Mouse (Mus musculus) left cerebral cortex, postnatal 25 days (tissue): ENCODE results near the gene Ccl28. TPM values are rescaled to one million over a fixed set of nuclear protein-coding genes. Genes with fewer than 3 reads are reported as not detected.
"Not testable (repeated sequence)": the region's sequence is repeated elsewhere in the genome, so short reads cannot be mapped to it uniquely, and the experiment has no call there.

Experiments
- DNase-seq, 2 experiments: peaks; one replicate each; pipeline ENCODE4 v3.0.0; 2022; ENCODE audit warnings: low spot score in 2 of 2, mixed read lengths in 1 of 2
- intact Hi-C: fragments of 180-260 bp; cut with DNase I; formaldehyde crosslinking; loops from one replicate; pipeline ENCODE4 v1.15.1; 2025
- total RNA-seq, 2 experiments: library from RNA; stranded (reverse); gene quantifications; 2 replicates each; pipeline ENCODE4 v1.2.3; 2021

Ccl28 gene
- total RNA-seq, 2 experiments from 2014 or later, result 1.0 to 1.1 TPM

- no peak for DNase-seq
- intact Hi-C loops, result loop anchor here (5.0 kb wide), 3 partner anchors 48 to 158 kb away; partner anchors contain the start of gene Hmgcs1
Observed at GRCm38 (mm10) chr13:119644769-119645168, 21.1 kb downstream of the Ccl28 start.

- intact Hi-C loops, result no loop called here
- no peak for DNase-seq
Observed at GRCm38 (mm10) chr13:119646511-119646910, 22.9 kb downstream of the Ccl28 start.

DNA sequence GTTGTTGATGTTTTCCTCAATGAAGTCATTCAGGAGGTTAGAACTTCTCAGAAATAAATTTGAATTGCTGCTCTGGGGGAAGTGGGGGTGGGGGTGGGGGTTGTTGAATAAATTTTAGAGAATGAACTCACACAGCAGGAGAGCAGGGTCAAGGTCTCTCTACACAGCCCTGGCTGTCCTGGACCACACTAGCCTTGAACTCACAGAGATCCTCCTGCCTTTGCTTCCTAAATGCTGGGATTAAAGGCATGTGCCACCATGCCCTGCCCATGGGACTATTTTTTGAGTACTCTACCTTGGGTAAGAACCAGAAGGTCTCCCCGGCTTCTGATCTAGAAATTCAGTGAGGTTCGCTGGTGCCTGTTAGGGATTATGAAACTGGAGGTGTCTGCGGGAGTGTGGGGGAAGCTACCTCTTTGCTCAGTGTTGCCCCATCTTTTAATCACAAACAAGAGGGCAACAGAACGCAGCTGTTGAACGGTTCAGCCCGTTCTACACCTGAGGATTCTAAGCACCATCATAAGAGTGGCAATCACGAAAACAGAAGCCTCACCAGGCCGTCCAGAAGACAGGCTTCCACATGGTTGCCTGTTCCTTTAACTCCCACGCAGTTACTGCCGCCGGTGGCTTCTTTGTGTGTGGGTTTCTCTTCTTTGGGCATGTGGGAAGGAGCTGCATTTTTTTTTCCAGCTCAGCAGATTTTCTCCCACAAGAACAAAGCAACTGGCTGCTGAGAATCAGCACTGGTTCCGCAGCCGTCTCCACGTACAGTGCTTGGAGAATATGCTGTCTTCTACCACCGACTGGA, 25.5 kb downstream of the Ccl28 start:
- DNase-seq, result peak; percentile 63 to 88
- intact Hi-C loops, result no loop called here

DNA sequence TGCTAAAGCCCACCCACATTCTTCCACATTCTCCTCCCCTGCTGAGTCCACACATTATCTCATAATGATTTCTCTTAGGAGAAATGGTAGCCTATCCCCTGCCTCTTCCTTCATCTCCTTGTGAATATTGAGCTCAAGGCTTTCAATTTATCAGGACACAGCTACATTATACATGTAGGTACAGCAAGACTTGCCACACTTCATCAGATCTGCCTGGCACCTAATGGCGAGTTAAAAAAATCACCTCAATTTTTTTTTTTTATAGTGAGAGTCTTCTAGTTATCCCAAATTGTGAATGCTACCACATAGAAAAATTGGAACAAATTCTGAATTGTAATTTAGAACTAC, 26.1 kb downstream of the Ccl28 start:
- no peak for DNase-seq
- intact Hi-C loops, result no loop called here

GRCm38 (mm10) chr13:119654734-119655133, 31.1 kb downstream of the Ccl28 start:
- DNase-seq, result peak; percentile 15 to 82

GRCm38 (mm10) chr13:119656246-119656645, 32.6 kb downstream of the Ccl28 start:
- intact Hi-C loops, result no loop called here
- no peak for DNase-seq

More at GRCm38 (mm10) chr13:119654734-119655133, 31.1 kb downstream of the Ccl28 start:
- intact Hi-C loops, result no loop called here

GRCm38 (mm10) chr13:119656846-119657416, 33.3 kb downstream of the Ccl28 start:
- intact Hi-C loops, result no loop called here
- DNase-seq, result peak in 1 of 2 experiments; percentile 40

DNA sequence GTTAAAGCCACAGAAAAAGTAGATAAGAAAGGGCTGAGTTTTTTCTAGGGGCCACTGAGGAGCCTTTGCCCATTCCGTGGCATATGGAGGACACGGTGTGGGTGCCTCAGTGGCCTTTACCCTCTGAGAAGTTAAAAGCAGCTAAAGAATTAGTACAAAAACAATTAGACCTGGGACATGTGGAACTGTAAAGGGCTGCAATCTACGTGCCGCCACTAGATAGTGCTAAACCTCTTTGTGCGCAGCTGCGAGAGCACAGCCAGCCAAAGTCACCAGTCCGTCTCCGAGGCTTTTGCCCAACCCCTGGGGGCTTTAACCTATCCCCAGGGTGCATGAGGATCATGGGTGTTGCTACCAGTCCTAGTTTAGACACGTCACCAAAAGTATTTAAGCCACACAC, 37.8 kb downstream of the Ccl28 start:
- DNase-seq, result peak in 1 of 2 experiments; percentile 40
- intact Hi-C loops, result not testable (repeated sequence)

GRCm38 (mm10) chr13:119678794-119679193, 55.2 kb downstream of the Ccl28 start:
- no peak for DNase-seq
- intact Hi-C loops, result no loop called here

GRCm38 (mm10) chr13:119679721-119680120, 56.1 kb downstream of the Ccl28 start:
- no peak for DNase-seq
- intact Hi-C loops, result no loop called here

DNA sequence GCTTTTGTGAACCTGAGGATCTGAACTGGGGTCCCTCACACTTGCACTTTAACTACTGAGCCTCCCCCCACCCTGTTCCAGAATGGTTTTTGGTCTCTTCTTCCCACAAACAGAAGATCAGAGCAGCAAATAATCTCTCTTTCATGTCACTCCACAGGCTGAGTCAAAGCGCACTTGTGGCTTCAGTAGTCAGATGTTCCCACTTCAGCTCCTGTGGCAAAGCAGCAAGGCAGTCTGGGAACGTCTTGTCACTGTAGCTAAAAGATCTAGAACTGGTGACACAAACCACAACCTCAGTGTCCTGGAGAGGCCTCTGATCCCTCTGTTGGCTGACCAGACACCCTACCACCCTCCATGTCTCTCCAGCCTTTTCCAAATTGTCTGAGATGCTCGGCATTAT, 57.5 kb downstream of the Ccl28 start:
- DNase-seq, result no peak
- intact Hi-C loops, result no loop called here

DNA sequence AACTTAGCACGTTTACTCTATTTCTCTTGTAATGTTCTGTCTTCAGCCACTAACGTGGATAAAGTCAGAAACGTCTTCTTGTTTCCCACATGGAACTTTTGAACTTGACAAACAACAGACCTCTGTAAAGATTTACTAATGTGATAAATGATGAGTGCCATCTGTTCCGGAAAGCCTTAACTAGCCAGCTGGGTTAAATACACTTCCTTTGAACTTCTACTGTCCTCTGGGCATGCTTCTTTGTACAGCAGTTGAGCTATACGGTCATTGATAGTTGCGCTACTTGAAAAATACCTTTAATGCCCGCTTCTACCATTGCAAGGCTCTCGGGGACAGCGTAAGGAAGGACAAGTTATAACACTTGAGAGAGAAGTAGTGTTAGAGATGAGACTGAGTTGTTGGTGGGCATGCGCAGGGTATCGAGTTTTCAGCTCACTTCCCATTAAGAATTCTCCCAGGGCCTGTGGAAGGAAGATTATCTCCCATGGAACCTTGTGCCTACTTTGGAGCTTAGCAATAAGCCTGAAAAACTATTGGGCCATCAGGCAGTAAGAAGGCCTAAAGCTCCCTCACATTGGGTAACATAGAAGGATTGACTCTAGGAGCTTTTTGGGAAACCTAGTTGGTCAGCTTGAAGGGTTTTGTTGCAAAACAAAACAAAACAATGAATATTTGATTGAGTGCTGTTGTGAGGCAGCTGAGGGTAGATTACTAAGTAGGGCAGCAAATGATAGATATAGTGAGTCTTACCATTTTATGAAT, 61.0 kb downstream of the Ccl28 start:
- intact Hi-C loops, result no loop called here
- DNase-seq, result no peak

GRCm38 (mm10) chr13:119689709-119690038, 66.1 kb downstream of the Ccl28 start:
- DNase-seq, result no peak
- intact Hi-C loops, result loop anchor here (5.0 kb wide), 1 partner anchor 47 kb away; no protein-coding TSS in a partner anchor

GRCm38 (mm10) chr13:119690039-119690728, 66.6 kb downstream of the Ccl28 start, which contains the start of gene Hmgcs1:
Gene Hmgcs1, plus strand, starts transcription at chr13:119690379.
- DNase-seq, result peak; percentile 98 to 100
- intact Hi-C loops, result loop anchor here (5.0 kb wide), 1 partner anchor 48 kb away; no protein-coding TSS in a partner anchor

DNA sequence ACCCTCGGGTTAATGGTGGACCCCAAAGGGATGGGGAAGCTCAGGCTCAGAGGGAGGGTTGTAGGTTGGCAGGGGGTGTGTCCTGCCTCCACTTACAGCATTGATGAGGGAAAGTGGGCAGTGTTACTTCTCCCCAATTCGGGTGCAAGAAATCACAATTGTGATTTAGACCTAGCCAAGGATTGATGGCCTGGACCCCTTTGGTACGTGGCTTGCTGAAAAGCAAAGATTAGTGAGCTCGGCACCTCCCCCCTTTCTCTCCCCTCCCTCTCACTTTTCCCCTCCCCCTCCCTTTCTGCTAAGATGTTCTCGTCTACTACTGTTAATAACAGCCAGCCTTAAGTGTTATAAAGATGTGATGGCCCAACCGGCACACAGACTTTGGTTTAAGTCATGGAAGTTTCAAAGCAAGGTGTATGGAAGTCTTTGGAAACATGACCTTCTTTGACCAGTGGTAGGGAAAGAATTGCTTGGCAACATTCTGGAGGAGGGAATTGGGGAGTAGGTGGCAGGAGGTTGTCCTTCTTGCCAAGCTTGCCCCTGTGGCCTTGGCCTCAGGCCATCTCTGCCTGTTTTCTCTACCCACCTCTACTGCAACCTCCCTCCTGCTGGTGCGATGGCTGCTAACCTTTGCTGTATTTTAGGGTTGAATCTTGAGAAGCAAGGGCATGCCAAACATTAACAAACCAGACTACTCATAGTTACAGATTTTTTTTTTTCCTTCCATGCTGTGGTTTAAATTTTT, 67.4 kb downstream of the Ccl28 start:
- DNase-seq, result no peak
- intact Hi-C loops, result loop anchor here (5.0 kb wide), 1 partner anchor 49 kb away; no protein-coding TSS in a partner anchor

DNA sequence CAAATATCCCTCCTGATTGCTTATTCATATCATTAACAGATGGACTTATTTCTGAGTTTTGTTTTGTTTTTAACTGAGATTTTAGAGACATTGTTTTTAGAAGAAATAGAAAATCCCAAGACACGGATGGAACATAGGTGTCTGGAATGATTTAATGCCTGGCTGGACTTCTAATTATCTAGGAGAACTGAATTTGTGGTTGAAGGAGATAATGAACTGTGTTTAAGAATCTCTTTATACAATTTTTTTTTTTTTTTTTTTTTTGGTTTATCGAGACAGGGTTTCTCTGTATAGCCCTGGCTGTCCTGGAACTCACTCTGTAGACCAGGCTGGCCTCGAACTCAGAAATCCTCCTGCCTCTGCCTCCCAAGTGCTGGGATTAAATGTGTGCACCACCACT, 68.3 kb downstream of the Ccl28 start:
- intact Hi-C loops, result loop anchor here (5.0 kb wide), 1 partner anchor 50 kb away; no protein-coding TSS in a partner anchor
- not testable (repeated sequence) for DNase-seq

GRCm38 (mm10) chr13:119695676-119696075, 72.1 kb downstream of the Ccl28 start:
- no peak for DNase-seq
- intact Hi-C loops, result no loop called here

DNA sequence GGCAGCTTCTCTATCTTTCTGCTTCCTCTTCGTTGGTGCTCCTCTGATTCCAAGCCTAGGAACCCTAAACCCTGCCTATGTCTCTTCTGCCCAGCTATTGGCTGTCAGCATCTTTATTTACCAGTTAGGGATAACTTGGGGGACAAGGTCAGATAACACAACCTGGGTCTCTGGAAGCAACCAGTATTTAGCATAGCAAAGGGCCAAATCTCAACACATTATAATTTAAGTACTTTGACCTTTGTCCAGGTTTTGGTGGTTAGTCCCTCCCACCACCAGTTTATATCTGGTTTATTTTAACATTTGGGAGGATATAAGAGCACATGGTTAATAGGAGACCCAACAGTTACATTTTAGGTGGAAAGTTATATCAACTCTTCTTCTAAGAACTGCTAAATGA, 72.9 kb downstream of the Ccl28 start:
- intact Hi-C loops, result no loop called here
- no peak for DNase-seq

DNA sequence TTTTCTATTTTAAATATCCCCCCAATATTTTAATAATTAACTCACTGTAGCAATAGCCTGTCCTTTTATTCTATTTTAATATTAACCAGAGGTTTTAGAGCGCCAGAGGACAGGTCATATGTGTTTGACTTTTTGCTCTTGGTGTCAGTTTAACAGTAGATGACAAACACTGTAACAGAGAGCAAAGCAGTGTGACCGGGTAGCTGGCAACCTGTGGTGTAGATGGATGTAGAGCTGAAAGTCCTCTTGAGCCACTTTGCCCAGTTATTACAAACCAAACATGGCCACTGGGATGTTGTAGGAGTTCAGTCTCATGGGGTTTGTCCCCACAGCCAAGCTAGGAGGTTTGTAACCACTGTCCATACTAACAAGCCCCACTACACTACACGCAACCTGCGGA, 74.8 kb downstream of the Ccl28 start:
- no peak for DNase-seq
- intact Hi-C loops, result no loop called here
